Mouse (Mus musculus): ENCODE measurements around the gene Mettl21c. TPM values are rescaled to one million over a fixed set of nuclear protein-coding genes. Genes with fewer than 3 reads are reported as not detected.

Gene Mettl21c
- total and polyA plus RNA-seq, 2 experiments from 2014 or later = 2.3 to 2.5 TPM

- Histone ChIP-seq H3K9me3 (ENCODE audit: low read length) (no peaks in the 10 kb centered on the region), H3K4me3 (ENCODE audit: low read depth, low read length) (no peak overlapping the region), H3K27ac (ENCODE audit: low read depth, low read length) (no peak overlapping the region), H3K27me3 (ENCODE audit: insufficient read depth, low read length) (no peaks in the 10 kb centered on the region), H3K4me2 (ENCODE audit: low read depth) (no peak overlapping the region), H3K9ac (no peak overlapping the region), H3K36me3 (ENCODE audit: insufficient read depth) (peaks cover 32% of the 10 kb centered on the region), H3K4me1 (ENCODE audit: insufficient read depth) (no peaks in the 10 kb centered on the region)
- no peak for TF ChIP-seq CTCF (IDR thresholded peaks at IDR 0.05; ENCODE audit: low read depth)
- 98% methylated on average over 4 of the region's 4 CpGs for WGBS
- no peak for DNase-seq
- no peak for ATAC-seq
Measured at GRCm38 (mm10) chr1:43996914-43997589, 22.8 kb downstream of the Mettl21c start.

- H3K9ac ChIP-seq = no peak overlapping the region
Measured at GRCm38 (mm10) chr1:43971089-43971488, 48.7 kb downstream of the Mettl21c start.

GRCm38 (mm10) chr1:43969361-43969760, 50.5 kb downstream of the Mettl21c start:
- Histone ChIP-seq H3K9ac (no peak overlapping the region), H3K9me3 (ENCODE audit: low read length) (no peaks in the 10 kb centered on the region), H3K27me3 (ENCODE audit: insufficient read depth, low read length) (no peaks in the 10 kb centered on the region), H3K27ac (ENCODE audit: low read depth, low read length) (no peak overlapping the region), H3K4me3 (ENCODE audit: low read depth, low read length) (no peak overlapping the region), H3K4me2 (ENCODE audit: low read depth) (no peak overlapping the region), H3K4me1 (ENCODE audit: insufficient read depth) (no peaks in the 10 kb centered on the region), H3K36me3 (ENCODE audit: insufficient read depth) (peaks cover 32% of the 10 kb centered on the region)
- no peak for TF ChIP-seq CTCF (IDR thresholded peaks at IDR 0.05; ENCODE audit: low read depth)
- DNase-seq (no peak), ATAC-seq (no peak)
- 89% methylated on average over 3 of the region's 3 CpGs for WGBS

More at GRCm38 (mm10) chr1:43971089-43971488, 48.7 kb downstream of the Mettl21c start:
- no peak overlapping the region for H3K4me2 ChIP-seq (ENCODE audit: low read depth)
- no peak overlapping the region for H3K27ac ChIP-seq (ENCODE audit: low read depth, low read length)
- no peak for TF ChIP-seq CTCF (IDR thresholded peaks at IDR 0.05; ENCODE audit: low read depth)
- no peaks in the 10 kb centered on the region for H3K9me3 ChIP-seq (ENCODE audit: low read length)
- no peaks in the 10 kb centered on the region for H3K27me3 ChIP-seq (ENCODE audit: insufficient read depth, low read length)
- no peaks in the 10 kb centered on the region for H3K4me1 ChIP-seq (ENCODE audit: insufficient read depth)
- ATAC-seq (no peak), DNase-seq (no peak)
- peaks cover 30% of the 10 kb centered on the region for H3K36me3 ChIP-seq (ENCODE audit: insufficient read depth)
- H3K4me3 ChIP-seq (ENCODE audit: low read depth, low read length) = no peak overlapping the region
- WGBS = 81% methylated on average over 3 of the region's 3 CpGs

GRCm38 (mm10) chr1:43966756-43967155, 53.1 kb downstream of the Mettl21c start:
- Histone ChIP-seq H3K27ac (ENCODE audit: low read depth, low read length) (no peak overlapping the region), H3K4me2 (ENCODE audit: low read depth) (no peak overlapping the region), H3K4me1 (ENCODE audit: insufficient read depth) (no peaks in the 10 kb centered on the region), H3K4me3 (ENCODE audit: low read depth, low read length) (no peak overlapping the region), H3K9me3 (ENCODE audit: low read length) (no peaks in the 10 kb centered on the region), H3K9ac (no peak overlapping the region), H3K36me3 (ENCODE audit: insufficient read depth) (peaks cover 27% of the 10 kb centered on the region), H3K27me3 (ENCODE audit: insufficient read depth, low read length) (no peaks in the 10 kb centered on the region)
- ATAC-seq (no peak), DNase-seq (no peak)
- 87% methylated on average over 4 of the region's 4 CpGs for WGBS
- peak; percentile 41 for TF ChIP-seq CTCF (IDR thresholded peaks at IDR 0.05; ENCODE audit: low read depth)

GRCm38 (mm10) chr1:43964381-43964780, 55.5 kb downstream of the Mettl21c start:
- peaks cover 29% of the 10 kb centered on the region for H3K36me3 ChIP-seq (ENCODE audit: insufficient read depth)
- ATAC-seq (no peak), DNase-seq (no peak)
- H3K27me3 ChIP-seq (ENCODE audit: insufficient read depth, low read length) = no peaks in the 10 kb centered on the region
- no peaks in the 10 kb centered on the region for H3K4me1 ChIP-seq (ENCODE audit: insufficient read depth)
- no peaks in the 10 kb centered on the region for H3K9me3 ChIP-seq (ENCODE audit: low read length)
- 99% methylated on average over 4 of the region's 4 CpGs for WGBS
- H3K9ac ChIP-seq = no peak overlapping the region
- H3K4me2 ChIP-seq (ENCODE audit: low read depth) = no peak overlapping the region
- H3K27ac ChIP-seq (ENCODE audit: low read depth, low read length) = no peak overlapping the region
- no peak overlapping the region for H3K4me3 ChIP-seq (ENCODE audit: low read depth, low read length)
- TF ChIP-seq CTCF (IDR thresholded peaks at IDR 0.05; ENCODE audit: low read depth) = no peak

Other genes with a start within 250 kb of the Mettl21c start
- gene Uxs1, start 192.2 kb downstream of the Mettl21c start, total RNA-seq (2014; rRNA removed) = 11.6 and 18.0 TPM in 2 replicates
- gene Uxs1, start 192.2 kb downstream of the Mettl21c start, polyA plus RNA-seq (2015; fragmentation: Nextera tagmentation; extraction: Ambion mirVana) = 17.2 and 19.7 TPM in 2 replicates
- gene Tpp2, start 86.4 kb downstream of the Mettl21c start, total RNA-seq (2014; rRNA removed) = 38.9 and 54.2 TPM in 2 replicates
- gene Tpp2, start 86.4 kb downstream of the Mettl21c start, polyA plus RNA-seq (2015; fragmentation: Nextera tagmentation; extraction: Ambion mirVana) = 30.0 and 50.6 TPM in 2 replicates
- gene Gm8251, start 41.9 kb upstream of the Mettl21c start, total RNA-seq (2014; rRNA removed) = 0.05 TPM in 1 of 2 replicates, not detected in the other
- not detected in 2 replicates for gene Gm8251, start 41.9 kb upstream of the Mettl21c start, polyA plus RNA-seq (2015; fragmentation: Nextera tagmentation; extraction: Ambion mirVana)
- gene Tex30, start 82.4 kb upstream of the Mettl21c start, total RNA-seq (2014; rRNA removed) = 15.2 and 18.7 TPM in 2 replicates
- gene Tex30, start 82.4 kb upstream of the Mettl21c start, polyA plus RNA-seq (2015; fragmentation: Nextera tagmentation; extraction: Ambion mirVana) = 36.0 and 43.4 TPM in 2 replicates
- gene Kdelc1, start 98.8 kb upstream of the Mettl21c start, total RNA-seq (2014; rRNA removed) = 10.5 and 10.6 TPM in 2 replicates
- gene Kdelc1, start 98.8 kb upstream of the Mettl21c start, polyA plus RNA-seq (2015; fragmentation: Nextera tagmentation; extraction: Ambion mirVana) = 12.7 and 14.2 TPM in 2 replicates
- 39.9 and 40.1 TPM in 2 replicates for gene Bivm, start 98.9 kb upstream of the Mettl21c start, total RNA-seq (2014; rRNA removed)
- 16.9 and 22.5 TPM in 2 replicates for gene Bivm, start 98.9 kb upstream of the Mettl21c start, polyA plus RNA-seq (2015; fragmentation: Nextera tagmentation; extraction: Ambion mirVana)
- 25.2 and 28.0 TPM in 2 replicates for gene Ercc5, start 127.7 kb upstream of the Mettl21c start, total RNA-seq (2014; rRNA removed)
- 19.1 and 20.2 TPM in 2 replicates for gene Ercc5, start 127.7 kb upstream of the Mettl21c start, polyA plus RNA-seq (2015; fragmentation: Nextera tagmentation; extraction: Ambion mirVana)
- not detected in 2 replicates for gene Mettl21e, start 198.9 kb upstream of the Mettl21c start, total RNA-seq (2014; rRNA removed)
- gene Mettl21e, start 198.9 kb upstream of the Mettl21c start, polyA plus RNA-seq (2015; fragmentation: Nextera tagmentation; extraction: Ambion mirVana) = not detected in 2 replicates

All from forebrain, postnatal 0 days (tissue).